Mouse (Mus musculus) 3T3-L1 (cell line): ENCODE data around the gene Efna5.

Source experiments
- DNase-seq: peaks from one replicate; pipeline ENCODE4 v3.0.0-alpha.2; 2015; ENCODE audit warnings: low read depth, low spot score

Gene Efna5

GRCm38 (mm10) chr17:62881176-62881790, at the start of gene Efna5:
Gene Efna5 (minus strand): TSS chr17:62881317.
- DNase-seq: no peak

GRCm38 (mm10) chr17:62915304-62915703, 34.2 kb upstream of the Efna5 start:
- DNase-seq: no peak

DNA sequence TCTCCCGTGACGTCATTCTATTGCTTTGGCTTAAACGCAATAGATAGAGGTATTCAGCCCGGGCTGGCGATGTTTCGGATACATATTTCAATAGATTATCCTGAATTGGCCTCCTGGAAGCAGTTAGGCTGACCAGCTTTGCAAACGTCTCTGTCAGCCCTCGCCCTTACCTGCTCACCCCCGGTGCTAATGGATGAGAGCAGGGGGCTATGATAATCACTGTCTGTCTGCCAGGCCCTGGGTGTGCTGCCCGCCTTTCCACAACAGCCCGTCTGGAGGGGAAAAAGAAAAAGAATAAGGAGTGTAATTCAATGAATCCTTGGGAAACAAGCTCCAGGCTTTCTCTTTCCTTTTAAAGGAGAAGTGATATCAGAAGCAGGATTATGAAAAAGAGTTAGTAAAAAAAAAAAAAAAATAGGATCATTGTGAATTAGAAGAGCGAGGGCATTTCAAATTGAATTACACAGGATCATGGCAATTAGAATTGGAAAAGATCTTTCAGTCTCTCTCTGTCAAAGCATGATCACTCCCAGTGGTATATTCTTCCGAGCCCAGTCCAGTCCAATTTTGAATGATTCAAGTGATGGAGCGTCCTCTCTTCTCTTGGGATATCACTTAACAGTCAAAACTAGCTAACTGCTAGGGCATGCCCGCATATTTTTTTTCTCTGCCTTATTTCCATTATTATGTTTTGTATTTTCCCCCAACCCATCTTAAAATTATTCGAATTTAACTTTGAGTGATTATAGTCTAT, 24.8 kb upstream of the Efna5 start:
- DNase-seq: no peak

DNA sequence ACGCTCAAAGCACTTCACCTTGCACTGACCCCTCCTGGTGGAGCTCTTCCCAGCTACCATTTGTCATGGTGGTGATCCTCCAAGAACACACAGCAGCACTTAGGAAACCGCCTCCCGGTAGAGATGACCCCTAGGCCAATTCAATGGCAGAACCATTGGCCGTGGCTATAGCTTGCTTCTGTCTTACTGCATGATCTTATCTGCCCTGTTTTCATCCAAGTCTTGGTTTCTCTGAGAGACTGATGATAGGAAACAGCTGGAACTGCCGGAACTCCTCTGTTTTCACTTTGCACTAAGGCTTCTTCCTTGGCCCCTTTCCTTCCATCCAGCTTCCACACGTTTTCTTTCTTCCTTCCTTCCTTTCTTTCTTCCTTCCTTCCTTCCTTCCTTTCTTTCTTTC, 17.9 kb upstream of the Efna5 start:
- no peak for DNase-seq

GRCm38 (mm10) chr17:62889991-62890390, 8.9 kb upstream of the Efna5 start:
- no peak for DNase-seq

DNA sequence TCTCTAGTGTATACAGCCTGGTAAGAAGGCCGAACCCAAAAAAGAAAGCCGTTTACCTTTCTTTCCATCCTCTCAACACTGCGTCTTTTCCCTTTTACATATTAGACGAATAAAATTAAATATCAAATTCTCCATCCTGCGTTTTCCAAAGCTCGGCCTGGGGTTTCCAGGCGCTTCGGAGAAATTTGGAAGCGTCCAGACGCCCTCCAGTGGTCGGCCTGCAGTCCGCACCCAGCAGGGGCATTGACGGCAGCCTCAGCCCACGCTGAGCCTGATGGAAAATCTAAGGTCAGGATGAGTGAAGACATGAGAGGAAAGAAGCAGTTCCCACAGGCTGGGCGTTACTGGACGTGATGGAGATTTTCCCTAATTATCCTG, 3.0 kb upstream of the Efna5 start:
- peak; percentile 91 for DNase-seq

DNA sequence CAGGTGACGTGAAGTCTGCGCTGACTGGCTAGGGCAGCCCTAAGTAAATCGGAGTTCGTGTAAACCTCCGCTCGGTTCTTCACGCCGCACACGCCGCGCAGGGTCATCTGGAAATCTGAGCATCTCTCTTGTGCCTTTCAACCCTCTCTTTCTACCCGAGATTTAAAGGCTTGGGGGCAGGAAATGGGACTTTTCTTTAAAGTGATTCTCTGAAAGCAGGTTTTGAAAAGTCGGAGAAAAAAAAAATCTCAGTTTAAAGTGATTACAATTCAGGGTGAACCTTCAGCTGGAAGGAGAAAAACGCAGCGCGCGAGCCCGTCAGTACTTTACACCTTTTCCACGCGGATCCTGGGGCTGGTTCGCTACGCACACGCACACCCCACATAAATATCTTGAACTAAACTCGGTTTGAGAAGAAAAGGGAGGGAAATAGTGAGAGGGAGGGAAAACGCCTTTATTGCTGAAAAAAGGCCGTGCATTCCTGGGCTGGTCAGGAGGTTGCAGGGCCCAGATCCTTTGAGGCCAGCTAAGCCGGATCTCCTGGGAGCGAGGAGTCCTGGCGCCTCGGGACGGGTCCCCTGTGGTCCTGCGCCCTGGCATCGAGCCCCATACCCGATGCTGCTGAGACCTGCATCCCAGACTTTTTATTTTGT, 2.5 kb upstream of the Efna5 start:
- peak; percentile 74 for DNase-seq

DNA sequence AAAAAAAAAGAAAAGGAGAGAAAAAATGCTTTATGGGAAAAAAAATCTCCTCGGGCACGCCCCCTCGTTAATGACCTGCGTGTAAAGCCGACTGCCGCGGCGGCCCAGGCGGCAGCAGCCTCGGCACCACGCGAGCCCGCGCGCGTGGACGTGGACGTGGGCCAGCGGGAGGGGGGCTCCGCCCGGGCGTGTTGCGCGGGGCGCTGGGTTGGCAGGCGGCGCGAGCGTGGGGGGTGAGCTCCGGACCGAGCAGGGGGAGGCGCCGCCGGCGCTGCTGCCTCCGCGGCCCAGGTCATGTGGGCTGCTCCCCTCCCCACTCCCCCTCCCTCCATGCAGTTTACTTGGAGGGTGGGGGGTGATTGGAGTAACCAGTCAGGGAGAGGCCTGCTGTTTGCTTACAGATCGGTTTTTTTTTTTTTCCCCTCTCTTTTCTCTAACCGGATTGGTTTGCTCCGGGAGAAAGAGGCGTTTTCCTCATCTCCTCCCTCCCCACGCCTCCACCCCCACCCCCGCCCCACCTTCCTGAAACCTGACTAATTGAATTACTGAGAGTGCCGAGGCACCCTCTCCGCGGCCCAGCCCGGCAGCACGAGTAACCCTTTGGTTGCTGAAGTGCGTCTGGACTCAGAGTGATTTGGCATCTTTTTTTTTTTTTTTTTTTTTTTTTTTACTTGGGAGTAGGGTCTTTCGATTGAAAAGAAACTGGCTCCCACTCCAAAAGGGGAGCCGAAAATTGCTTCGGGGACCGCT, 1.8 kb upstream of the Efna5 start:
- DNase-seq: peak; percentile 97

- peak; percentile 90 for DNase-seq
Observed at GRCm38 (mm10) chr17:62881791-62882725, 941 bp upstream of the Efna5 start.

DNA sequence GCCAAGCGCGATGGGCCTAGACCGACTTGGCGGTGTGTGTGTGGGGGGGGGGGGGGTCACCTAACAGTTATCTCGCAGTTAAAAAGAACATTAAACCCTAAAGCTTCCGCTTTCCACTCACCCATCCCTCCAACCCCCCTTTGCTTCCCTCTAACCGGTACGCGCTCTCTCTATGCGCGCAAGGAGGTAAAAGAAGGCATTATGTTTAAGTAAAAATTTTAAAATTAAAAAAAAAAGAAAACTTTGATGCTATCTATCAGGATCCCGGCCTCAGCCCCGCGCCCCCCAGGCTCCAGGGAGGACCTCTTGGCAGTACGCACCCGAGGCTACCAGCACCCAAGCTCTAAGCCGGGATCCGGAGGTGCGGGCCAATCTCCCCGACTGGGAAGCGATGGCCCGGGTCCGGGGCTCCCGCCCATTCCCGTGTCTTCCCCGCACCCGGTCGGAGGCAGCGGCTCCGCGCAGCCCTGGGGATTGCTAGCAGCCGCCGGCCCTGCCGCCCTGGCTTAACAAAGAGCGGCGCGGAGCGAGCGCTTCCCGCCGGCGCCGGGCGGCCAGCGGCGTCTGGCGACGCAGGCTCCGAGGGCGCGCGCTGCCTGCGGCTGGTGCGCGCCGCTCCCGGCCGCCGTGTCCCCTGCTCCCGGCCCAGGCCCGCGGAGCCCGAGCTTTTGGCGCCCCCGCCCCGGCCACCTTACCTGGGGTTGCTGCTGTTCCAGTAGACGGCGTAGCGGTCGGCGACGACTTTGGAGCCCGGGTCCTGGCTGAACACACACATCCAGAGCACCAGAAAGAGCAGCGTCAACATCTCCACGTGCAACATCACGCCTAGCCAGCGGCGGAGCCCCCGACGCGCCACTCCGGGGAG, 574 bp downstream of the Efna5 start:
- DNase-seq: peak; percentile 56

- DNase-seq: peak; percentile 68
Observed at GRCm38 (mm10) chr17:62879526-62880310, 1.4 kb downstream of the Efna5 start.

GRCm38 (mm10) chr17:62875727-62876126, 5.4 kb downstream of the Efna5 start:
- peak; percentile 44 for DNase-seq

GRCm38 (mm10) chr17:62871928-62872327, 9.2 kb downstream of the Efna5 start:
- no peak for DNase-seq

DNA sequence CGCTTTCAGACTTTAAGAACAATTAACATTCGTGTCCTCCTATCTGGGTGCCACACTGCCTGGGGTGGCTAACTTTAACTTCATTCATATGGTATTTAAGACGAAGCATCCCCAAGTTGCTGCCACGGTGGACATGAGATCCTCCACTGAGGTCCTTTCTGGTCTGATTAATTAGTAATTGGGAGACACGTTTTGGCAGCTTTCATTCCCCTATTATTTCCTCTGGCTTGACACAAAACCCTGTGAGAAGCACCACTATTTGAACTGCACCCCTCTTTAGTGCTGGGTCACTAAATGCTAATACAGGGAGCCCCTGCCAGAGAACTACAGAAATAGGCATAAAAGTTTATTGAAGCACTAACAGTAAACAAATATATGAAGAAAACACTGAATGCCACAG, 9.9 kb downstream of the Efna5 start:
- no peak for DNase-seq

- no peak for DNase-seq
Observed at GRCm38 (mm10) chr17:62870446-62870845, 10.7 kb downstream of the Efna5 start.

GRCm38 (mm10) chr17:62864966-62865365, 16.2 kb downstream of the Efna5 start:
- DNase-seq: no peak

DNA sequence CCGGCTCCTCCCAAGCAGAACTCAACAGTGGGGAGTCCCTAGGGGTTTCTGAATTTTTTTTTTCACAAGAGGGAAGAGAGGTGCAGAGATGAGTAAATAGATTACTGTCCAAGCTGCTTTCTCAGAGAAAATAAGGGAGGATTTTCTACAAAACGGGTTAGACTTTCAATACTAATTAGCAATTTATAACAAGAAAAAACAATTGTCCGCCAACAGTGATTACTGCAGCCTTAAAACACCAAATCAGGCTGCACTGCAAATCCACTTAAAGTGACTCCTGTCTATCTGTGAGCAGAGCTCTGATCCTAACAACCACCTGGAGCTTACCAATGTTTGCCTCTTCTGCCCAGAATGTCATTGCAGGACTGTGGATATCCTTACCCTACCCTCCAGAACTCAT, 18.1 kb downstream of the Efna5 start:
- no peak for DNase-seq

GRCm38 (mm10) chr17:62862298-62862999, 18.7 kb downstream of the Efna5 start:
- DNase-seq: no peak

DNA sequence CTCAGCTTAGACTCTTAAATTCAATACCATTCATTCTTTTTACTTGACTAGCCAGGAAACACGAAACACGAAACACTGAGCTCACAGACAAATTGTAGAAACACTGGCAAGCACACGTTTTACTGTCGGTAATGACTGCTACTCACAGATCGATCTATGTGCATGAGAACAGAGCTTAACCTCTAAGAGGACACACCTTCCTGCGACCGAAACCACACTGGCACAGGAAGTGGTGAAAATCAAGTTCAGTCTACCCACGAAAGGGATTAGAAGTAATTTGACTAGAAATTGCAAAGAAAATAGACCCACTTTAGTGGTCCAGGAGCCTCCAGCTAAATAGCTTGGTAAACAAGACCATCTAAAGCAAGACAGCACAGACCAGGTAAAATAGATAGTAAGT, 23.8 kb downstream of the Efna5 start:
- DNase-seq: no peak
